Mouse (Mus musculus): Measurements from ENCODE around the gene Krtap6-5. TPM values are rescaled to one million over a fixed set of nuclear protein-coding genes. Genes with fewer than 3 reads are reported as not detected.
"Not testable (repeated sequence)": the region's sequence is repeated elsewhere in the genome, so short reads cannot be mapped to it uniquely, and the experiment has no call there.

Krtap6-5 gene
- not detected for total RNA-seq (2018; cell fraction: chromatin; rRNA removed)
- not detected for total RNA-seq (2018; cell fraction: cytosol; rRNA removed)
- not detected for total RNA-seq (2018; cell fraction: nucleus; rRNA removed)
- polyA plus RNA-seq (2018), result not detected in 3 replicates

GRCm38 (mm10) chr16:89047783-89048182, at the start of gene Krtap6-5:
TSS of gene Krtap6-5 (minus strand) at chr16:89047883.
- Histone ChIP-seq H3K36me3 (ENCODE audit: inconsistent target) (no peaks in the 10 kb centered on the region), H3K27ac (no peak within 1 kb of the TSS), H3K79me2 (ENCODE audit: inconsistent target) (no peaks in the 10 kb centered on the region), H3K4me3 (ENCODE audit: inconsistent target) (no peak within 1 kb of the TSS)
- 67% methylated on average over 1 of the region's 3 CpGs for WGBS (ENCODE audit: missing documents)

- not testable (repeated sequence) for H3K79me2 ChIP-seq (ENCODE audit: inconsistent target); H3K36me3 ChIP-seq (ENCODE audit: inconsistent target); H3K27ac ChIP-seq; H3K4me3 ChIP-seq (ENCODE audit: inconsistent target)
- WGBS (ENCODE audit: missing documents), result 88% methylated on average over 2 of the region's 2 CpGs
Observed at GRCm38 (mm10) chr16:89071041-89071440, 23.4 kb upstream of the Krtap6-5 start.

GRCm38 (mm10) chr16:89063902-89064301, 16.2 kb upstream of the Krtap6-5 start, which contains the start of gene 1110025L11Rik:
TSS of gene 1110025L11Rik (minus strand) at chr16:89064002.
- H3K36me3 ChIP-seq (ENCODE audit: inconsistent target); H3K27ac ChIP-seq; H3K79me2 ChIP-seq (ENCODE audit: inconsistent target); H3K4me3 ChIP-seq (ENCODE audit: inconsistent target): not testable (repeated sequence)
- WGBS (ENCODE audit: missing documents), result no CpG with 5 or more reads among the region's 2 CpGs

- not testable (repeated sequence) for H3K27ac ChIP-seq; H3K36me3 ChIP-seq (ENCODE audit: inconsistent target); H3K4me3 ChIP-seq (ENCODE audit: inconsistent target); H3K79me2 ChIP-seq (ENCODE audit: inconsistent target)
- WGBS (ENCODE audit: missing documents), result 76% methylated on average over 2 of the region's 4 CpGs
Observed at GRCm38 (mm10) chr16:89041372-89041771, 6.3 kb downstream of the Krtap6-5 start, which contains the start of gene Gm10228. TSS of gene Gm10228 (minus strand) at chr16:89041472.

GRCm38 (mm10) chr16:89031399-89031798, 16.3 kb downstream of the Krtap6-5 start, which contains the start of gene Krtap6-1:
TSS of gene Krtap6-1 (plus strand) at chr16:89031699.
- H3K36me3 ChIP-seq (ENCODE audit: inconsistent target); H3K27ac ChIP-seq: not testable (repeated sequence)
- WGBS (ENCODE audit: missing documents), result 100% methylated on average over 3 of the region's 3 CpGs

GRCm38 (mm10) chr16:89014984-89015383, 32.7 kb downstream of the Krtap6-5 start, which contains the start of gene Gm10229:
TSS of gene Gm10229 (plus strand) at chr16:89015284.
- not testable (repeated sequence) for H3K36me3 ChIP-seq (ENCODE audit: inconsistent target); H3K27ac ChIP-seq; H3K79me2 ChIP-seq (ENCODE audit: inconsistent target); H3K4me3 ChIP-seq (ENCODE audit: inconsistent target)
- WGBS (ENCODE audit: missing documents), result 91% methylated on average over 1 of the region's 3 CpGs

More at GRCm38 (mm10) chr16:89031399-89031798, 16.3 kb downstream of the Krtap6-5 start, which contains the start of gene Krtap6-1:
- H3K79me2 ChIP-seq (ENCODE audit: inconsistent target); H3K4me3 ChIP-seq (ENCODE audit: inconsistent target): not testable (repeated sequence)

- WGBS (ENCODE audit: missing documents), result 100% methylated on average over 3 of the region's 3 CpGs
- H3K36me3 ChIP-seq (ENCODE audit: inconsistent target), result no peaks in the 10 kb centered on the region
- H3K4me3 ChIP-seq (ENCODE audit: inconsistent target), result no peak overlapping the region
- H3K27ac ChIP-seq, result no peak overlapping the region
- no peaks in the 10 kb centered on the region for H3K79me2 ChIP-seq (ENCODE audit: inconsistent target)
Observed at GRCm38 (mm10) chr16:89013973-89014372, 33.7 kb downstream of the Krtap6-5 start.

- Histone ChIP-seq H3K27ac (no peak within 1 kb of the TSS), H3K79me2 (ENCODE audit: inconsistent target) (no peaks in the 10 kb centered on the region), H3K4me3 (ENCODE audit: inconsistent target) (no peak within 1 kb of the TSS), H3K36me3 (ENCODE audit: inconsistent target) (no peaks in the 10 kb centered on the region)
- 85% methylated on average over 4 of the region's 5 CpGs for WGBS (ENCODE audit: missing documents)
Observed at GRCm38 (mm10) chr16:89010659-89011058, 37.0 kb downstream of the Krtap6-5 start, which contains the start of gene Krtap22-2. TSS of gene Krtap22-2 (minus strand) at chr16:89010759.

Other genes with a start within 250 kb of the Krtap6-5 start
- not detected in 3 replicates for gene Gm20741, start 235.7 kb downstream of the Krtap6-5 start, polyA plus RNA-seq (2018)
- not detected in 3 replicates for gene Krtap15, start 227.7 kb downstream of the Krtap6-5 start, polyA plus RNA-seq (2018)
- gene Krtap14, start 221.7 kb downstream of the Krtap6-5 start, polyA plus RNA-seq (2018), result not detected in 3 replicates
- gene Krtap19-1, start 178.5 kb downstream of the Krtap6-5 start, polyA plus RNA-seq (2018), result not detected in 3 replicates
- not detected in 3 replicates for gene Krtap19-2, start 173.6 kb downstream of the Krtap6-5 start, polyA plus RNA-seq (2018)
- gene Krtap19-3, start 169.8 kb downstream of the Krtap6-5 start, polyA plus RNA-seq (2018), result not detected in 3 replicates
- not detected in 3 replicates for gene Krtap19-4, start 162.8 kb downstream of the Krtap6-5 start, polyA plus RNA-seq (2018)
- not detected in 3 replicates for gene Krtap19-5, start 151.4 kb downstream of the Krtap6-5 start, polyA plus RNA-seq (2018)
- not detected in 3 replicates for gene Krtap19-9b, start 115.6 kb downstream of the Krtap6-5 start, polyA plus RNA-seq (2018)
- not detected in 3 replicates for gene Krtap16-3, start 85.0 kb downstream of the Krtap6-5 start, polyA plus RNA-seq (2018)
- not detected in 3 replicates for gene Krtap22-2, start 37.1 kb downstream of the Krtap6-5 start, polyA plus RNA-seq (2018)
- gene Gm10229, start 32.6 kb downstream of the Krtap6-5 start, polyA plus RNA-seq (2018), result not detected in 3 replicates
- not detected in 3 replicates for gene Krtap6-1, start 16.2 kb downstream of the Krtap6-5 start, polyA plus RNA-seq (2018)
- not detected in 3 replicates for gene Gm10228, start 6.4 kb downstream of the Krtap6-5 start, polyA plus RNA-seq (2018)
- gene 1110025L11Rik, start 16.1 kb upstream of the Krtap6-5 start, polyA plus RNA-seq (2018), result not detected in 3 replicates
- not detected in 3 replicates for gene Krtap6-3, start 36.1 kb upstream of the Krtap6-5 start, polyA plus RNA-seq (2018)
- gene Gm6358, start 93.0 kb upstream of the Krtap6-5 start, polyA plus RNA-seq (2018), result not detected in 3 replicates
- not detected in 3 replicates for gene Gm10061, start 103.2 kb upstream of the Krtap6-5 start, polyA plus RNA-seq (2018)
- gene Gm9789, start 110.1 kb upstream of the Krtap6-5 start, polyA plus RNA-seq (2018), result not detected in 3 replicates
- not detected in 3 replicates for gene Gm7735, start 121.6 kb upstream of the Krtap6-5 start, polyA plus RNA-seq (2018)
- gene 1110057P08Rik, start 126.9 kb upstream of the Krtap6-5 start, polyA plus RNA-seq (2018), result not detected in 3 replicates
- gene Krtap20-2, start 158.0 kb upstream of the Krtap6-5 start, polyA plus RNA-seq (2018), result not detected in 3 replicates

All from macrophage (primary cell).